Mouse (Mus musculus): ENCODE measurements around the gene Tuba1c.

GRCm38 (mm10) chr15:98992086-98992912 is 37.4 kb upstream of the Tuba1c start:
- peak; percentile 21; the same call in 1 of the 2 replicates for TF ChIP-seq POLR2A (IDR thresholded peaks at IDR 0.05; ENCODE audit: borderline replicate concordance, extremely low read depth, low read depth, low read length)
- no peak for TF ChIP-seq CTCF (IDR thresholded peaks at IDR 0.05; ENCODE audit: insufficient read depth, low read length)
